Mouse (Mus musculus): ENCODE results near the gene H2-DMb2.
A peak's percentile ranks its signal among the peaks of the same experiment; 100 is the strongest.

The H2-DMb2 gene

DNA sequence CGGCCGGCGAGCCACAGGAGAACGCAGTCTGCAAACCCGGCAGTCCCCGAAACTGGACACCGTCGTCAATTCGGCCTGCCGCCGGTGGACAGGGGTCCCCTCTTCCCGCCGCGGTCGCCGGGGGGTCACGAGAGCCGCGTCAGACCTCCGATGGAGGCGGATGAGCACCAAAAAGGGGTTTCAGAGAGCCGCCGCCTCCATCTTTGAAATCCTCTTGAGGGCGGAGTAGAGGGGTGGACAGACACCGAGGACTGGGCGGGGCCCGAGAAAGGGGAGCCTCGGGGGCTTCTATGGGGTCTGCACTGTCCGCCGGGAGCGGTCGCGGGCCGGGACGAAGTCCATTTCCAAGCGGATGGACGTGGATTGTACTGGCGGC lies 24.2 kb upstream of the H2-DMb2 start:
- no peak for DNase-seq

DNA sequence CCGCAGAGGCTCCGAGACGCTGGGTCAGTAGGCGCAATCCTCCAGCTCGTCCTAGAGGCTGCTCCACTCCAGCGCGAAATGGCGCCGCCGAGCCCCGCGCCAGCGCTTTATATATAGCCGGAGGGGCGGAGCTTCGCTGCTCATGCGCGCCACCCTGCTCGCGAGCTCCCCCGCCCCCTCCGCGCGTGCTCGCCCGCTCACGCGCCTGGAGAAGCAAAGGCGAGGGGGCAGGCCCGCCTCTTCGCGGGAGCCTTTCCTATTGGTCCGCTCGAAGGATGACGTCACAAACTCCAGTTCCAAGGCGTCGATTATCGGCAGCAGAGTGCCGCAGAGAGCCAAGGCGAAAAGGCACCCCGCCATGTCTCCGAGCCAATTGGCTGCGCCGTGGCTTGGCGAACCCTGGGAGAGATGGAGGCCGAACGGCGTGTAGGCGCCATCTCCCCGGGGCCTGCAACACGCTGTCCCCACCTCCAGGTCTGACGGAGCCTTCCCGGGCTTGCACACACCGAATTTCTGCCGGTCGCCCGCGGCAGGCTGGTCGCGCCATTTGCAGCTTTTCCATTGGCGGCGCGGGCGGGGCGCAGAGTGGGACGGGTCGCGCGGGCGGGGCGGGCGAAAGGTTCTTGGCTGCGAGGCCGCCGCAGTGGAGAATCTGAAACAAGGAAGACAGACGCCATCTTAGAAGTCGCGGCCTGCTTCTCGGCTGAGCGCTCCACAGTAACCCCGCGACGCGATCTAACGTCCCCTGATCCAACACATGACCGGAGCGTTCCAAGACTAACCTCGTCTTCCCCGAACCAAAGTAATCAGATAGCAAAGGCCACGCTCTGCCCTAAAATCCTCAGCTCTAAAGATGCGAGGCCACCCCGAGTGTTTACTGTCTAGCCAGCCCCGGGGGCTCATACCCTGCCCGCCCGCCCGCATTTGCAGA lies 23.6 kb upstream of the H2-DMb2 start, which contains the start of gene H2-DMa:
TSS of gene H2-DMa (plus strand) at position 293 of the 931 bp plus-strand sequence.
- peak; percentile 99 for DNase-seq

DNA sequence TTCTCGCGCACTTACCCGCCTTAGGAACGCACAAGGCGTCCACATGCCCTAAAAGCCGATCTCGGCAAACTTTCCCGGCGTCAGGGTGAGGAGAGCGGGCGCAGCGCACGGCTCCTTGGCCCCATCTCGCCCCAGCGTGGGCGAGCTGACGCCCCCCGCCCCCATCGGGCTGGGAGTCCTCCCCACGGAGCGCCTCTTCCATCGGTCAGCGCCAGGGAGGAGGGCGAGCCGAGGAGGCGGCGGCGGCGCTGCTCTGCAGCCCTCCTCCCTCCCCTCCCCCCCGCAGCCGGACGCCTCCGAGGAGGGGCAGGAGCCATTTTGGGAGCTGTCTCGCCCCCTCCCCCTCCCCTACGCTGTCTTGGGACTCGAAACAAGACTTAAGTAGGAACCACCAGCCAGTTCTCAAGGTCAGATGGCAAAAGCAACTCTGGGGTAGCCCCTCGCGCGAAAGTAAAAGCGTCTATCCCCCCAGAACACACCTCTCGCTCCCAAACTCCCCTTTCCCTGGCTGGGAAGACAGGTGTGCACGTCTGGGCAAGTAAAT lies 22.9 kb upstream of the H2-DMb2 start:
- peak; percentile 92 to 95 for DNase-seq

DNA sequence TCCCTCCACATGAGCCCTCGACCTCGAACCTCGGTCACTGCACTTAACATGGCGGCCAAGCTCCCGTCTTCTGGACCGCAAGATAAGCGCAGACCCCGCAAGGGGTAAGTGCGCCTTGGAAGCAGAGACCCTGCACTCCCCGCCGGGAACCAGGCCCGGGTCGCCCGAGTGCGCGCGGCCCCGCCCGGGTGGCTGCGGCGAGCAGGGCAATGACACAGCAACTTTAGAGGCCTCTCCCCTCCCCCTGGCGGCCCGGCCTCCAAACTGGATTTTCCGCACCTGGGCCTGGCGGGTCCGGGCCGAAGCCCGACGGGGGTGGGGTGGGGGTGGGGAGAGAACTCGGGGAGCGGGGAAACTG lies 22.3 kb upstream of the H2-DMb2 start:
- peak; percentile 92 to 95 for DNase-seq

DNA sequence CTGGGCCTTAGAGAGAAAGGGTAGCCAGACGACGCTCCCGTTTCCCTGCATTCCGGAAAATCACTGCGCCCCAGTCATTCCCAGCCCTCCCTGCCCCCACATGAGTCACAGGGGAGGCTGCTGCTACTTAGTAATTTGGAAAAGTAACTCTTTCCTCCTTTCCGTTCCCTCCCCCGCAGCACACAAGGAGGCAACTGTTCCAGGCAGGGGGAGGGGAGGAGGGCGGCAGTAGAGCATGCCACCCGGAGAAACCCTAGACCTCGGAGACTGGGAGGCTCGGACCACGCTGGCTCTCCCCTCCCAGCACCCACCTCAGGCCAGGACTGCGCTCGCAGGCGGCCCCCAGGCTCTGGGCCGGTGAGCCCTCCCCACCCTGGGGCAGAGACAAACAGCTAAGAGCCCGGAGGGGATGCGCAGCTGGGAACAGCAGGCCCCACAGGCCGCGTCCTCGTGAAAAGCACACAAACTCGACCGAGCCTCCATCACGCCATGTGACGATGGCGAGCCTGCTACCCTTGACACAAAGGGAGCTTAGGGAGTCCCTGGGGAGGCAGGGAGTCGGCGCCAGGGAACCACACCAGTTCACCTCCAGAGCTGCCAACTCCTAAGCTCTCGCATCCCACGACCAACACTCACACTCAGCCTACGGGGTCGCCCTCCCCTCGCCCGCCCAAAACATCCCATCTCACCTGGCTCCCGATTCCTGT lies 21.8 kb upstream of the H2-DMb2 start:
- peak; percentile 90 to 93 for DNase-seq

DNA sequence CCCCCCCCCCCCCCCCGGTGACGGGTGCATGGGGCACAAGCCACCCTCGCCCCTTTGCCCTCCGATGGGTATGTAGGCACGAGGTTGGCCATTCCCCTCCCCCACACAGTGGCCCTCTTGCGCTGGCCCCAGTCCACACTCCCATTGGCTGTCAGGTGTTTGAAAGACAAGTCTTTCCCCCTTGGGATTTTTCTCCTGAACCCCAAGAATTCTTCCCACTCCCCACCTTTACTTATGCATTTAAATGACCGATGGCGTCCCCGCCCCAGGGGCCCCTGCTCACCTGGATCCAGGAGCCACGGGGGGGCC lies 21.3 kb upstream of the H2-DMb2 start:
- peak; percentile 79 to 85 for DNase-seq

DNA sequence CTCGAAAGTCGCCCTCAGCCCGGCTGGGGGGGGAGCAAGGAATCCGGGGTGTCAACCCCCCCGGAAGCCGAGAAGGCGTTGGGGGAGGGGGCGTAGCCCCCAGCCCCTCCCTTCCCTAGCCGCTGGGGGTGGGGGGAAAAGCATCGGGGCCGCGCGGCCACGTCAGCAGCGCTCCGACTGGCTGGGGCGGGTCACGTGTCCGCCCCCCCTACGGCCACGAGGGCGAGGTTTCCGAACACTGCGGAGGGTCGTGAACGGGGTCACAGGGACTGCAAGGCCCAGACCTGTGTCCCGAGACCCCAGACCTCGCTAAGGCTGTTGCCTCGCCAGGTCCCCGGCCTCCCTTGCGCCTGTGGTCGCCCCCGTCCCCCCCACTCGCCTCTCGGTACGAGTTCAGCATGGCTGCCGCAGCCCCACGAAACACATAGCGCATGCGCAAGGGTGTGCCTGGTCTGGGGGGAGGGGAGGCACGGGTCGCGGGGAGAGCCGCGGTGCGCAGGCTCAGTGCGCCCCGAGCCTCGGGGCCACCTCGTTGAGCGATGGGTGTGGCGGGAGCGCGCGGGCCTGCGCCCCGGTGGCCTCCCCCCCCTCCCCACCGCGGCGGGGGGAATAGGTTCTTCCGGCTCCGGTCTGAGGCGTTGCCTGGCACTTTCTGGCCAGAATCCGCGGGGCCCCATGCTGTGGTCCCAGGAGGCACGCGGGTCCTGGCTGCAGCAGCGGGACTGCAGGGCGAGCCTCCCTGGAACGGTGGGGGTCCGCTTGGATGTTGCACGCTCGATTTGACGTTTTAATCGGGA lies 20.7 kb upstream of the H2-DMb2 start, which contains the start of gene Brd2:
TSS of gene Brd2 (minus strand) at position 447 of the 797 bp plus-strand sequence.
- peak; percentile 96 to 98 for DNase-seq

DNA sequence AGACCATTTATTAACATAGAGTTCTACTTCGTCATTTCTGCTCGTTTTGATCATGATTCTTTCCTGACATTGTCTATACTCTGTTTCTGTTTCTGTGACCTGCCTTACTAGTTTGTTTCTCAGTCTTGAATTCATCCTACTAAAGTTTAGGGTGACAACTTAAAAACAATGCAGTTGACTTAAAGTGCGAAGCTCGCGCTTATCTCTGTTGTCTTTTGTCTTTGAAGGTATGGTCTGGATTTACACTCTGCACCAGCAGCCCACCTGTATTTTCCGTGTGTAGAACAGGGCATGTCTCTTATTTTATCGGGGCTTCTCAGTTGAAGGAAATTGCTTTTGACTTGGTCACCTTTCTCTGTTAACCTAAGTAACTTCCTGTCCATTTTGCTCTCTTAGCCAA lies 20.0 kb upstream of the H2-DMb2 start:
- no peak for DNase-seq

DNA sequence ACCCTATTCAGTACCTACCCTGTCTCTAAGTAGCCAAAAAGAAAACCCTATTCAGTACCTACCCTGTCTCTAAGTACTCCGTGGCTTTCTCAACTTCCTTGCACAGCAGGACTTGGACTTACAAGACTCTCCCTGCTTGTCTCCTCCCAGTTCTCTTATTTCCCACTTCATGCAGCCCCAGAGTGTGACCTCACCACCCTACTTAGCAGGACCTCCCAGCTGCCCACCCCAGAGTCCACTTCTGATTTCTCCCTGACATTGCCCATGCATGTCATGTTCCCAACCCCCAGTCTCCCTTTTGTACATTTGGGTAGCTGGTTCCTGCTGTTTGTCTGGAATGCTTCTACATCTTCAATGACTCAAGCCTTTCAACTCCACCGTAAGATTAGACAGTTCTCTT lies 19.6 kb upstream of the H2-DMb2 start:
- no peak for DNase-seq

DNA sequence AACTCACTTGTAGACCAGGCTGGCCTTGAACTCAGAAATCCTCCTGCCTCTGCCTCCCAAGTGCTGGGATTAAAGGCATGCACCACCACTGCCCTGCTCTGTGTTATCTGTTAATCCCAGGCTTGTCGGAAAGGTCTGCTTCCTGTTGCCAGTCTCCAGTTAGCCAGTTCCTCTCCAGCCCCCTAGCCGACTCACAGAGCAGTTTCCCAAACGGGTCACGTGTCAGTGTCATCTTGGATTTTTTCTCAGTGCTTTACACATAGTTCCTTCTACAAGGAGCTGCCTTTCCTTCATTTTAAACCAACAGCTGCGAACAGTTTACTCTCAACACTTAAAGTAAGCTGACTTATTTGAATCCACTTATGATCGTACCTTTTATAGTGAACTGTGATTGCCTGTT lies 18.5 kb upstream of the H2-DMb2 start:
- peak in 1 of 2 experiments; percentile 42 for DNase-seq

DNA sequence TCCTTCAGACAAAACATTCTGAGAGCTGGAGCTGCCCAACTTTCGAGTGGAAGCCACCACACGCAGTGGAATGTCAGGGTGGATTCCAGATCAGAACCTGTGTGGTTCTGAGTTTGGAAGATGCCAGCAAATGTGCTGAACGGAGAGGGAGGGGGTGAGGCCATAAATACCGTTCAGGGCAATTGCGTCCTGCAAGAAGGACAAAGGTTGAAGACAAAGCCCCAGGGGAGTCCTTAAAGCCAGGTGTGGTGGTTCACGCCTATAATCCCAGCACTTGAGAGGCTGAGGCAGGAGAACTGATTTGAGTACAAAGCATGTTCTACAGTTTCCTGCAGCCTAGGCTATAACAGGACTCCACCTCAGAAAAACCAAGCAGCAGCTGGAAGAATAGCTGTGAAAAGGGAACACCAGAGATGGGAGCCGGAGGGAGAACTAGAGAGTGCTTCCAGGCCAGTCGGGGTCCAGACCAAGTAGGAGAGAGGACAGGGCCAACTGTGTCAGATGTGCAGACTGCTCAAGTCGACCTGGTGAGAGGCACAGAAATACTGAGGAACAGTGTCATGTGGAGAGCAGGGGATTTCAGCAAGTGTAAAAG lies 16.2 kb upstream of the H2-DMb2 start:
- peak in 1 of 2 experiments; percentile 35 for DNase-seq

DNA sequence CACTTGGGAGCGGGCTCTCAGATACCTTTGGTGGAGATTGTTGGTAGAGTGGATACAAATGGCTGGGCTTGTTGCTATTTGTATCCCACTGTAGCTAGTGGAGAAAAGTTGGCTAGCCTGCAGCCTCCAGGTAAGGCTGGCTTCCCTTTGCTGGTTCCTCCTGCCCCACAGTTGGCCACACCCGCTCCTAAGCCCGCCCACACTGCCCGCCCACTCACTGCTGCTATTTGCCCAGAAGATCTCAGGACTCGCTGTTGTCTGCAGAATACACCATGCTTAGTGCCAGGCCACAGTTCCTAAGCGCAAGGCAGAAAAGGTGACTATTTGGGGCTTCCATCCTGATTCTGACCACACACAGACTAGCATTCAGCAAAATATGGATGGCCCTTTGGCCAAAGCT lies 15.6 kb upstream of the H2-DMb2 start:
- peak; percentile 83 to 88 for DNase-seq

DNA sequence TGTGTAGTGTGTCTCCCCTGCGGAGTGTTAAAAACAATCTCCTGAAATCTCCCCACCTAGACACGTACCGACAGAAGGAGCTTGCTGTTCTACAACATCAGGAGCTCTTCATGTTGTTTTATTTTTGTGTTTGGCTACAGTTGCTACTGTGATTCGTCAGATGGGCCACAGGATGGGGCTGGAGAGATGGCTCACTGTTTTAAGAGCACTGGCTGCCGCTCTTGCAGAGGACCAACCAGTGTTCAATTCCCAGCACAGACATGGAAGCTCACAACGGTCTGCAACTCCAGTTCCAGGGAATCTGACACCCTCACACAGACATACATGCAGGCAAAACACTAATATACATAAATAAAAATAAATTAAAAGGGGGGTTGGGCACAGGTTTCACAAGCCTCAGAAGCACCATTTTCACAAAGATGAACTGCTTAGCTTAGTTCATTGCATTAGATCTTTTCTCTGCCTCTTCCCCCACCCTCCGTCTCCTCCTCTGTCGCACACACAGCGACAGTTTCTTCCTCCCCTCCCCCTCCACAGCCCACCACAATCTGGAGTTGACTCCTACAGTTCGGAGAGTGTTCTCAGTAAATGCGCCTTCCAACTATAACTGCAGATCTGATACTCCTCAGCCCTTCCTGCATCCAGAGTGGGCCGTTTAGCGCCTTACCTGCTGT lies 14.7 kb upstream of the H2-DMb2 start:
- DNase-seq: no peak

DNA sequence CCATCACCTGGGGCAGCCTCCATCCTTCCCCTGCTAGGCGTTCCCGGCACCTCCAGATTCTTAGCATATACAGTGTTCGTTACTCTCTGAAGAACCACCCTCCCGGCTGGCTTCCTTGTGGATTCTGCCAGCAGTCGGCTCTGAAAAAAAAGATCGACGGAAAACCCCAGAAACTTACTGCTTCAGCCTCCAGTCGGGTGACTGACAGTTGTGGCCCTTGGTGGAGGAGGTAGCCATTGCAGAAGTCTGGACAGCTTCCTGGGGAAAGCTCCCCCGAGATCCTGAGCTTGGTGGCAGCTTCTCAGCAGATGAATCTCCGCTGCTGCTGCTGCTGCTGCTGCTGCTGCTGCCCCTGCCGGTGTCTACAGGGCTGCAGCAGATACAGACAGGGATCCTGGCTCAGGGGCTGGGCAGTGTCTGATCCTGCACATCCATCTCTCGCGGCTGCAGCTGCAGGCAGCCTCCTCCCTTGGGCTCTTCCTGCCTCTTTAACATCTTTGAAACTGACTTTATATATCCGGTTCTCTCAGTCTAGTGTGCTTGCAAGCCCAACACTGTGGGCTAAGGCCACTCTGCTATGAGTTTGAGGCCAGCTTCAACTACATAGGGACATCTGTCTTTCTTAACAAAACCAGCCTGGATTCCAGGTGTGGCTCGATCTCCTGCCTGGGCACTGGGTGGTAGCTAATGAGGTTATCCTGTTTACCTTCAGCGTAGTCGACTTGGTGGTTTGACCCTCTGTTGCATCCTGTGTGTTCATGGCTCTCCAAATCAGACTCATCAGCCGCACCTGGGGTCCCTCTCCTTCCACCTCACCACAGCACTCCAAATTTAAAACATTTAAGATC lies 13.9 kb upstream of the H2-DMb2 start:
- no peak for DNase-seq

DNA sequence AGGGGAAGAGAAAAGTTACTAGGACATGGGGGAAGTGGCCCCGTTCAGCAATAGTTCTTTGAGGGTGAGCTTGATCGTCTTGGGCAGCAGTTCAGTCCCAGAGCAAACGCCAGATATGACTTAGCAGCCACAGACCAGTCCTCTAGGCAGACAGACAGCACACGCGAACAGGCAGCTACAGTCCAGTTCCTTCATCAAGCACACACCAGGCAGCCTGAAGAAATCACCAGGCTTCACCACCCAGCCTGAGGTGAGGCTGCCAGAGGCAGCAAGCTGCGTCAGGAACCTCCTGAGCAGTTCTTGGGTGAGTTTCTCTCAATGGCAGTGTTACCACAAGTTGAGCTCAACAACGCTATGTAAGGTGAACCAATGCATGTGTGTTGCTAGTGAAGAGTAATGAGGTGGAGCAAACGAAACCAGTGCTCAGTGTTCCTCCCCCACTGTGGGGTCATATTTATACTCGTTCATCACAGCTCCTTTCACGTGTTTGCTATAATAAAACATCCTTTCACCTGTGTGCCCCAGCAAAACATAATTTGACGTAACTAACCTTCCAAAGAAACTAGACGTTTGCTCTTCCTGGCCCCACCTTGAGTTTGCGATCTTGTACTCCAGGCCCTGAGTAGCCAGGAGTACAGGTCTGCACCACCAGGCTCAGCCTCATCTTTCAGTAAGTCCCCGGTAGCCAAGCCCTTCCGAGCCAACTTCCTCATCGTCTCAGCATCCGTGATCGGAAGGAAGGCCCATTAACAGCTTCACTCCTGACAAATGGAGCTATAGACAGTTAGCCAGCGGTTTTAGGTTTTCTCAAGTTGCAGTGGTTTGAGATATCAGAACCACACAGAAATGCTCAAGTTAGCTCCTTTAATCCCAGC lies 12.8 kb upstream of the H2-DMb2 start:
- no peak for DNase-seq

DNA sequence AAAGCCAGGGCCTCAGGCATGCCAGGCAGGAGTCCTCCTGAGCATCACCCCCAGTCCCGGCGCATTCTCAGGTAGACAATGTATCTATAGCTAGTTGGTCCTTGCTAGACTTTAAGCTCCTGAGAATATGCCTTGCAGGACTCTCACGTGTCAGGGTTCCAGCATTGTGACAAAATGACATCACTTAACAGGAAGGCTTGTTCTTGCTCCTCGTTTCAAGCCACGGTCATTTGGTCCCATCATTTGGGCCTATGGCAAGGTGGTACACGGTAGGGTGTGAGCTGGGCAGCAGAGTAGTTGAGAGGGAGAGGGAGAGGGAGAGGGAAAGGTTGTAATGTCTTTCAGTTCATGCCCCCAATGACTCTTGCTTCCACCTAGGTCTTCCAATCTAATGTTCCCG lies 11.2 kb upstream of the H2-DMb2 start:
- no peak for DNase-seq

DNA sequence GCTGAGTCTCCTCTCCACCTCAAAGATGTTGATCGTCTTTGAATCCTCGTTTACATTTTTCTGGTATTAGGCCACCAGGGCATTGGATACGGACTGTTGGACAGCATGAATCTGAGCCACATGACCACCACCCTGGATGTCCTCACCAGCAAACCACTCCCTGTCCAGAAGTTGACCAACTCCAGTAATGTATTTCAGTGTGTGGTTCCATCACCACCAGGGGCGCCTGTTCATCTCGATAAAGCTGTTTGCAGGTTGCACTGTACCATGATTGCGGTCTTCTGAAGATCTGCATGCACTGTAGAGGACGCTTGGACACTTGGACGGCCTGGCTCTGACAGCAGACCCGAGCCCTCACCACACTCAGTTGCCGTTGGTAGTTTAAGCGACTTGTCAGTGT lies 9.8 kb upstream of the H2-DMb2 start:
- DNase-seq: peak; percentile 28 to 64

DNA sequence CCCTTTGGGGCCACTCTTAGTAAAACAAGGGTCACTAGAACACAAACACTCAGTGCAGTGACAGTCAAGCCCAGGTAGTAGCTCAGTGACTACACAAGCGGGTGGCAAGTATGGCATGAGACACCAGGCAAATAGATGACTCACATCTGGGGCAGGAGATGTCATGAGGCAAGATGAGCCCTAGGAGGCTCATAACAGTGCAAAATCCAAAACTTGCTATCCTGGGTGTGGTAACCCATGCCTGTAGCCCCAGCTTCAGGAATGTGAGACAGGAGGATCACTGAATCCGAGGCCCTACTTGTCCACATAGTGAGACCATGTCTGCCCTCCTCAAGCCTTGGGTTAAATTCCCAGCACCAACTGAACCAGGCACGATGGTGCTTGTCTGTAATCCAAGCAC lies 8.7 kb upstream of the H2-DMb2 start:
- no peak for DNase-seq

DNA sequence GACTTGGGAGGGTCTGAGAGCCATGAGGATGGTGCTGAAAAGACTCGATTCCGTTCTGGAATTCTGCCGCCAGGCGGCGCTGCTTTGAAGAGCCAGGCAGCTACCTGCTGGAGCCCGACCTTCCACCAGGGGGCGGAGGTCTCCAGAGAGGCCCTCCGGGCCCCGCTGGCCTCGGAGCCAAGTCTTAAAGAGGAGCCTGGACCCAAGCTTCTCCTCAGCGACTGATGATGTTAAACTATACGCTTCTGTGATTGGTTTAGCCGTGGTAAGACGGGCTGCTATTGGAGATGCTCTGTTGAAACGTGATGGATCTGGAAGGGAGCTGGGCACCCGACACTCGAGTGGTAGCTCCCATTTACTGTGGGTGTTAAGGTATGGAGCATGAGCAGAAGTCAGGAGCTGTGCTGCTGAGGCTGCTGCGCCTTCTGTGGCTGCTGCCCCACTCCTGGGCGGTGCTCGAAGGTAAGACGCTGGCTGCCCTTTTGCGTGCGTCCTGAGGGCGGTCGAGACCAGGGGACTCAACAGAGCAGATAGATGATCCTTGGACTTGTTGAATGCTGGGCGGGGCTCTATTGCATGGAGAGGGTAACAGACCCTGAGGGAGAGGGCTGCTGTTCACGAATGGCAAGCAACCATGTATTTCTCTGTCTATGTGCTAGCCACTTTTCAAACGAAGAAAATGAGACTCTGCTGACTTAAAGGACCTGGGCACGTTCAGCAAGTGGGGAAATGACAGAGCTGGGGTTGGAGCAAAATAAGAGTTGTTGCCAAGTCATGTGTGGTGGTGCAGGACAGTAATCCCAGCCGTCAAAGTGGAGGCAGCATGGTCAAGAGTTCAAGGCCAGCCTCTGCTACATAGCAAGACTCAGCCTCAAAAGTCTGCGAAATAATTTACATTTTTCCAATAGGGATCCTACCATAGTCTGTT lies 7.5 kb upstream of the H2-DMb2 start:
- DNase-seq: peak; percentile 98 to 99

Data from kidney, postnatal 36 days (tissue).